Mouse (Mus musculus) C2C12 (cell line): ENCODE measurements around the gene Tldc2. TPM values are rescaled to one million over a fixed set of nuclear protein-coding genes. Genes with fewer than 3 reads are reported as not detected.

Experiments
- H3K27me3 ChIP-seq: one replicate; pipeline ENCODE4 v1.6.1; 2011; ENCODE audit not compliant: control insufficient read depth, insufficient read depth, insufficient read length
- H3K36me3 ChIP-seq: one replicate; pipeline ENCODE4 v1.6.1; 2011; ENCODE audit not compliant: control insufficient read depth, insufficient read depth
- H3K4me3 ChIP-seq: one replicate; pipeline ENCODE4 v1.5.1; 2011; ENCODE audit warnings: mild to moderate bottlenecking, control low read depth; ENCODE audit not compliant: poor library complexity, insufficient read depth, severe bottlenecking
- H3K79me2 ChIP-seq: one replicate; pipeline ENCODE4 v1.6.1; 2011; ENCODE audit not compliant: control insufficient read depth, insufficient read depth
- H3K79me3 ChIP-seq: one replicate; pipeline ENCODE4 v1.6.1; 2011; ENCODE audit warnings: low read depth, control low read depth
- H3ac ChIP-seq: one replicate; pipeline ENCODE3; 2011; ENCODE audit warnings: low read depth; ENCODE audit not compliant: control insufficient read depth, insufficient read length
- CEBPB ChIP-seq: IDR thresholded peaks from one replicate; pipeline ENCODE4 v1.6.1; 2011; ENCODE audit warnings: low read depth, mild to moderate bottlenecking, control low read depth, moderate library complexity
- CTCF ChIP-seq: IDR thresholded peaks from one replicate; pipeline ENCODE4 v1.5.1; 2011; ENCODE audit not compliant: control insufficient read depth, insufficient read depth, insufficient read length
- FOSL1 ChIP-seq: IDR thresholded peaks from one replicate; pipeline ENCODE4 v1.8.0; 2011; ENCODE audit warnings: mild to moderate bottlenecking, low read length; ENCODE audit not compliant: poor library complexity, insufficient read depth, severe bottlenecking
- MAX ChIP-seq: IDR thresholded peaks from one replicate; pipeline ENCODE4 v1.6.1; 2011; ENCODE audit warnings: mild to moderate bottlenecking, control low read depth
- MYOD1 ChIP-seq: IDR thresholded peaks from one replicate; pipeline ENCODE4 v1.6.1; 2011; ENCODE audit warnings: low read depth; ENCODE audit not compliant: control insufficient read depth, insufficient read length
- MYOG ChIP-seq: IDR thresholded peaks from one replicate; pipeline ENCODE4 v1.6.1; 2011; ENCODE audit not compliant: control insufficient read depth, insufficient read length; ENCODE audit errors: extremely low read depth
- USF1 ChIP-seq: IDR thresholded peaks from one replicate; pipeline ENCODE4 v1.6.1; 2011; ENCODE audit warnings: low read depth, mild to moderate bottlenecking, control low read depth, moderate library complexity
- polyA plus RNA-seq: library from polyadenylated mRNA; unstranded; fragments of >200 nt; fragmentation: generic; extraction: Trizol; gene quantifications from one replicate; pipeline ENCODE4 v1.2.1, GENCODE M21; 2012; ENCODE audit warnings: missing spikeins

Tldc2 gene
- polyA plus RNA-seq, 1 experiment, result not detected

GRCm38 (mm10) chr2:157078793-157079700, 7.8 kb upstream of the Tldc2 start, which contains the start of gene Soga1:
TSS of gene Soga1 (minus strand) at chr2:157079254.
- Histone ChIP-seq H3K36me3 (peaks cover 10% of the 10 kb centered on the region), H3ac (peak within 1 kb of the TSS; percentile 95), H3K79me3 (peaks cover 35% of the 10 kb centered on the region), H3K79me2 (peaks cover 47% of the 10 kb centered on the region), H3K27me3 (no peaks in the 10 kb centered on the region), H3K4me3 (peak within 1 kb of the TSS; percentile 68)
- no peak for TF ChIP-seq FOSL1
- peak; percentile 98 for TF ChIP-seq CTCF

GRCm38 (mm10) chr2:157079701-157080180, 7.1 kb upstream of the Tldc2 start:
- peaks cover 10% of the 10 kb centered on the region for H3K36me3 ChIP-seq
- H3K79me3 ChIP-seq, result peaks cover 31% of the 10 kb centered on the region
- H3K27me3 ChIP-seq, result no peaks in the 10 kb centered on the region
- H3K79me2 ChIP-seq, result peaks cover 40% of the 10 kb centered on the region
- H3ac ChIP-seq, result peak overlapping the region; percentile 61
- no peak overlapping the region for H3K4me3 ChIP-seq
- TF ChIP-seq CTCF, result no peak
- no peak for TF ChIP-seq CEBPB
- no peak for TF ChIP-seq USF1
- no peak for TF ChIP-seq FOSL1
- TF ChIP-seq MAX, result no peak
- no peak for TF ChIP-seq MYOG
- no peak for TF ChIP-seq MYOD1

DNA sequence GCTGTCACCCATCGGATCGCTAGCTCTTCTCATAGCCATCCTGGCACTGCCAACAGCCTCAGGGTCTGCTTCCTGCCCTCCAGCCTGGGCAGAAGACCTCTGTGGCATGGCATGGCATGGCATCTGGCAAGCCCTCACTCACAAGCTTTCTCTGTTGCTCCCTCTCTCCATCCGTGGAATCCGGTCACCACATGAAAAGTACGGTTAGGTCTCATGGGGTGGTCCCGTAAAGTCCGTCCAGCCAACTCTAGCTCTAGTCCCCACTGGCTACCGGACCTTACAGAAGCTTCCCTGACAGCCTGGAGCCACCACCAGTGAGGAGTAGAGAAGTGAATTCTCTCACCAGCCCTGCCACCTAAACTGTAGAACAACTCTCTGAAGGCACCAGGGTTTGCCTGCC, 5.5 kb upstream of the Tldc2 start:
- Histone ChIP-seq H3ac (no peak overlapping the region), H3K79me3 (peaks cover 17% of the 10 kb centered on the region), H3K4me3 (no peak overlapping the region), H3K27me3 (no peaks in the 10 kb centered on the region), H3K79me2 (peaks cover 25% of the 10 kb centered on the region), H3K36me3 (peaks cover 6% of the 10 kb centered on the region)
- TF ChIP-seq CEBPB (no peak), MYOD1 (no peak), CTCF (no peak), MAX (no peak), USF1 (no peak), FOSL1 (no peak), MYOG (no peak)

DNA sequence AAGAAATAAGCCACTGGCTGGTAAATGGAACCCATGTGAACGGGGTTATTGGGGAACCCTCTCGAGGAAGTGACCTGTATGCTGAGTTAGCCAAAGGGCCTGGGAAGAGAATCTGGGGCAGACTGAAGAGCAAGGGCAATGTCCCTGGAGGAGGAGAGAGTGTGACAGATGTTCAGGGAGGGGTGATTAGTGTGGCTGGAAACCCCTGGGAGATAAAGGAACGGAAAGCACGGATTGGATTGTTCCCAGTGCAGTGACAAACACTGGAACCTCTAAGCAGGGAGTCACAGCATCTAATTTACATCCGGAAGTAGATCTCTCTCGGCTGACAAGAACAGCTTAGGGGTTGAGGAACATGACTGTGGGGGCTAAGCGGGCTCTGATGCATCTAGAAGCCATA, 4.9 kb upstream of the Tldc2 start:
- Histone ChIP-seq H3K36me3 (no peaks in the 10 kb centered on the region), H3K27me3 (no peaks in the 10 kb centered on the region), H3ac (no peak overlapping the region), H3K79me2 (peaks cover 18% of the 10 kb centered on the region), H3K4me3 (no peak overlapping the region), H3K79me3 (peaks cover 11% of the 10 kb centered on the region)
- TF ChIP-seq USF1 (no peak), MAX (no peak), MYOG (no peak), CEBPB (no peak), MYOD1 (no peak), CTCF (no peak), FOSL1 (no peak)

DNA sequence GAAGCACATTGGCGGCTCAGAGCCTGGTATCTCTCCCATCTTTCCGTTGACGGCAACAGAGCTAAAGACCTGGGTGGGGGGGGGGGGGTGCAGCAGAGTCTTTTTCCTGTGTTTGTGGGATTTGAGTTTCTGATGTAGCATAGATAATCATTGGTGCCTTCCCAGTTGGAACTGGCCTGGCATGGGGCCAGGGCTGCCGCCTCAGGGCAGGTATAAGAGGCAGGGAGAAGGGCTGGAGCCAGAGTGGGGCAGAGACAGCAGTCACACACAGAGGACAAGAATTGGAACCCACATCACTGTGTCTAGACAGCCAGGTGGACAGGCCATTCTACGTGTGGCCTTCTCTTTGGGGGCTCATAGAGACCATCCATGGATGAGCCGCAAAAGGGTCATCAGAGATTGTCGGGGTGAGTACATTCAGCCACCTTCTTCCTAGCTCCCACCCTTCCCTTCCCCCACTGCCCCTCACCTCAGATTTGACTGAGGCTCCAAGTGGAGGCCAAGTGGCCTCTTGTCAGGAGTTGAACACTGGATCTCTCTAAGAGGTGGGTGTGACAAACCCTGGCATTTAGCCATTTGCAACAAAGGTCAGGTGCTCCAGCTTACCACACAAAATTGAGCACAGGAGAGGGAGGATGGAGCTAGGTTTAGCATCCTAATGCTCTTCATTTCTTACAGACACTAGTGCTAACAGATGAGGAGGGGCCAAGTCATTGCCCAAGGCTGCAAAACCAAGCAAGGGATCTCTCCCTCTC, 1.8 kb upstream of the Tldc2 start:
- no peak overlapping the region for H3K4me3 ChIP-seq
- no peak overlapping the region for H3ac ChIP-seq
- no peaks in the 10 kb centered on the region for H3K36me3 ChIP-seq
- no peak for TF ChIP-seq CTCF
- TF ChIP-seq CEBPB, result no peak
- no peak for TF ChIP-seq USF1
- TF ChIP-seq MYOD1, result no peak
- TF ChIP-seq FOSL1, result no peak
- no peak for TF ChIP-seq MYOG
- H3K79me2 ChIP-seq, result no peaks in the 10 kb centered on the region
- peaks cover 5% of the 10 kb centered on the region for H3K27me3 ChIP-seq
- H3K79me3 ChIP-seq, result no peaks in the 10 kb centered on the region
